Comparison of ENCODE assay signal across 7 mouse cellular contexts in the genomic region with DNA sequence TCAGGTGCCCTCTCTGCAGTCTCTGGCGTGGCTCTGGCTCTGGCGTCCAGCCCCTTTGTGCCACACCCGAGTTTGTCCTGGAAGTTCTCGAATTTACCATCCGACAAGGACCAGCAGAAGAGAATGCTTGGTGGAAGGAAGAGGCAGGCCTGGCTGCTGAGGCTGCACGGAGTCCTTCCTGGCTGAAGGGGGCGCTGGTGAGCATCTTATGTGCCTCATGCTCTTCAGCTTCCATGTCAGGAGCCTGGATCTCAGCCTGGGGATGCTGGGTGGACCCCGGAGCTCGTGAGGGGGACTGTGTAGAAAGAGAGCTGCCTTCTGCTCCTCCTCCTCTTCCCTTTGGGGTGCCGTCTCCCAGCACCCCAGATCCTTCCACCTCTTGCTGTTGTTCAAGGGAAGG. TPM values are rescaled to one million over a fixed set of nuclear protein-coding genes. Genes with fewer than 3 reads are reported as not detected.
A peak's percentile ranks its signal among the peaks of the same experiment; 100 is the strongest.
DNase-seq lines count a peak whose midpoint lies in the region; ATAC-seq and TF ChIP-seq lines count a peak whose summit lies in the region.

No protein-coding gene starts in this region.

- no peak overlapping the region for H3K9ac ChIP-seq in kidney, embryonic 14.5 days (ENCODE audit: low read depth, low read length)
- no peak overlapping the region for H3K9ac ChIP-seq in CH12.LX (ENCODE audit: insufficient read depth, low read depth)
- H3K9ac ChIP-seq in liver, adult 2 months (ENCODE audit: low read depth, low read length): peak overlapping the region; percentile 15

- TF ChIP-seq RAD21 in CH12.LX (IDR thresholded peaks at IDR 0.05; ENCODE audit: low read depth, low read length): peak; percentile 50

- no peak overlapping the region for H3K27ac ChIP-seq in kidney, embryonic 14.5 days (ENCODE audit: low read depth, low read length)
- no peak overlapping the region for H3K27ac ChIP-seq in CH12.LX (ENCODE audit: insufficient read depth, low read depth)
- H3K27ac ChIP-seq in liver, adult 2 months (replicated peaks; ENCODE audit: insufficient read depth, low read depth, low read length): peak overlapping the region; percentile 86
- no peak overlapping the region for H3K27ac ChIP-seq in small intestine, adult 2 months (ENCODE audit: insufficient read depth, low read depth, low read length)

- H3K36me3 ChIP-seq in kidney, embryonic 14.5 days (ENCODE audit: control insufficient read depth, insufficient read depth, low read length): peaks cover 16% of the 10 kb centered on the region
- peaks cover 39 to 56% of the 10 kb centered on the region in 2 experiments for H3K36me3 ChIP-seq in CH12.LX (replicated peaks in 1 of 2; ENCODE audit: control insufficient read depth in 1 of 2, insufficient read depth in 1 of 2, low read length in 1 of 2)
- H3K36me3 ChIP-seq in liver, adult 2 months (ENCODE audit: control insufficient read depth, insufficient read depth, low read length): no peaks in the 10 kb centered on the region
- H3K36me3 ChIP-seq in small intestine, adult 2 months (ENCODE audit: control insufficient read depth, insufficient read depth, low read length): peaks cover 7% of the 10 kb centered on the region; the same call in 1 of the 2 replicates

- dilution Hi-C loops in CH12.LX (cut with MboI; ENCODE audit: extremely low pct_ligation_motif_present, extremely low pct_unique_long_range_greater_than_20kb, low sequenced_read_pairs): no loop called here

- DNase-seq in kidney, postnatal 10 days: no peak
- peak; percentile 70 for DNase-seq in CH12.LX (ENCODE audit: extremely low read depth)
- peak; percentile 81 for DNase-seq in R1 (ENCODE audit: low read depth, low spot score)
- peak; percentile 77 for DNase-seq in liver, adult 2 months (ENCODE audit: extremely low read depth, low read depth, low spot score)
- no peak for DNase-seq in MN1 (ENCODE audit: low spot score)

- 68% methylated on average over 10 of the region's 10 CpGs for WGBS in kidney, embryonic 14.5 days
- 41% methylated on average over 10 of the region's 10 CpGs for WGBS in liver, adult 2 months
- 75% methylated on average over 10 of the region's 10 CpGs for WGBS in small intestine, adult 2 months

- no peak; the same call in 1 of the 2 replicates for TF ChIP-seq POLR2A in CH12.LX (IDR thresholded peaks at IDR 0.05; ENCODE audit: low read depth, low read length)
- no peak for TF ChIP-seq POLR2A in liver, adult 2 months (IDR thresholded peaks at IDR 0.05; ENCODE audit: extremely low read depth, insufficient read depth, low read length)
- no peak for TF ChIP-seq POLR2A in small intestine, adult 2 months (IDR thresholded peaks at IDR 0.05; ENCODE audit: low read depth, low read length)

- in situ Hi-C loops in CH12.LX (cut with MboI; ENCODE audit: low pct_ligation_motif_present, low pct_unique_long_range_greater_than_20kb, low sequenced_read_pairs): loop anchor here (5.0 kb wide), 1 partner anchor 36 kb away; the partner anchor contains the start of gene 2310039H08Rik

- no peaks in the 10 kb centered on the region for H3K79me2 ChIP-seq in CH12.LX (replicated peaks; ENCODE audit: control insufficient read depth, extremely low read depth, insufficient read depth, poor library complexity, severe bottlenecking)
- no peaks in the 10 kb centered on the region; the same call in 1 of the 2 replicates for H3K79me2 ChIP-seq in liver, adult 2 months (ENCODE audit: control insufficient read depth, insufficient read depth, low read length)

- TF ChIP-seq CTCF in CH12.LX (conservative IDR thresholded peaks at IDR 0.05 in 1 of 2, IDR thresholded peaks at IDR 0.05 in 1 of 2; ENCODE audit: low read depth in 2 of 2, low read length in 2 of 2): peak; percentile 66 to 69; a peak in 3 of 4 replicates
- TF ChIP-seq CTCF in liver, adult 2 months (IDR thresholded peaks at IDR 0.05; ENCODE audit: low read depth, low read length): peak; percentile 89
- peak; percentile 57 for TF ChIP-seq CTCF in small intestine, adult 2 months (IDR thresholded peaks at IDR 0.05; ENCODE audit: extremely low read depth, insufficient read length, insufficient replicate concordance, low read depth, low read length)

- no peak overlapping the region for H3K4me2 ChIP-seq in kidney, embryonic 14.5 days (replicated peaks; ENCODE audit: low read depth, low read length)
- no peak overlapping the region for H3K4me2 ChIP-seq in CH12.LX (ENCODE audit: insufficient read depth, low read depth, poor library complexity, severe bottlenecking)

- no peaks in the 10 kb centered on the region for H3K9me3 ChIP-seq in kidney, embryonic 14.5 days (ENCODE audit: control insufficient read depth, low read length)
- H3K9me3 ChIP-seq in CH12.LX (replicated peaks; ENCODE audit: low read length): peaks cover 2% of the 10 kb centered on the region

- no peaks in the 10 kb centered on the region for H3K4me1 ChIP-seq in kidney, embryonic 14.5 days (ENCODE audit: control insufficient read depth, insufficient read depth, low read length)
- peaks cover 0 to 36% of the 10 kb centered on the region in 2 experiments; a peak in 2 of 4 replicates for H3K4me1 ChIP-seq in CH12.LX (ENCODE audit: control insufficient read depth in 1 of 2, insufficient read depth in 2 of 2)
- H3K4me1 ChIP-seq in liver, adult 2 months (ENCODE audit: control insufficient read depth, insufficient read depth, low read length): peaks cover 26% of the 10 kb centered on the region
- H3K4me1 ChIP-seq in small intestine, adult 2 months (ENCODE audit: control insufficient read depth, insufficient read depth, insufficient read length, low read length): no peaks in the 10 kb centered on the region; the same call in 1 of the 2 replicates

- H3K27me3 ChIP-seq in kidney, embryonic 14.5 days (ENCODE audit: control insufficient read depth, insufficient read depth, low read length): no peaks in the 10 kb centered on the region
- no peaks in the 10 kb centered on the region for H3K27me3 ChIP-seq in CH12.LX (replicated peaks)
- H3K27me3 ChIP-seq in liver, adult 2 months (ENCODE audit: control insufficient read depth, insufficient read depth, low read length): no peaks in the 10 kb centered on the region
- H3K27me3 ChIP-seq in small intestine, adult 2 months (ENCODE audit: control insufficient read depth, insufficient read depth, low read length): no peaks in the 10 kb centered on the region

- peak; percentile 12; the same call in 1 of the 2 replicates for ATAC-seq in kidney, embryonic 14.5 days (ENCODE audit: low FRiP score, low TSS enrichment)

- TF ChIP-seq EP300 in CH12.LX (IDR thresholded peaks at IDR 0.05; ENCODE audit: low read length): no peak

- H3K4me3 ChIP-seq in kidney, embryonic 14.5 days (ENCODE audit: low read length): no peak overlapping the region
- no peak overlapping the region for H3K4me3 ChIP-seq in CH12.LX (replicated peaks in 1 of 3; ENCODE audit: low read depth in 2 of 3, low read length in 2 of 3, poor library complexity in 1 of 3)
- H3K4me3 ChIP-seq in liver, adult 2 months (ENCODE audit: insufficient read depth, low read depth, low read length): peak overlapping the region; percentile 16; the same call in 1 of the 2 replicates
- no peak overlapping the region for H3K4me3 ChIP-seq in small intestine, adult 2 months (ENCODE audit: low read depth, low read length)

TF ChIP-seq in CH12.LX, 34 proteins besides CTCF, POLR2A, EP300 and RAD21:
- TF ChIP-seq SMC3 (IDR thresholded peaks at IDR 0.05; ENCODE audit: low read depth, low read length) (peak; percentile 54), USF2 (conservative IDR thresholded peaks at IDR 0.05; ENCODE audit: low read depth, low read length) (no peak)

RNA-seq across cellular contexts. Expression of gene Gnmt, which starts 7.2 kb away (rescaled TPM):
- polyA plus RNA-seq in kidney, embryonic 14.5 days (2014; fragmentation: Nextera tagmentation; extraction: Ambion mirVana): 0.43 and 1.0 TPM in 2 replicates
- 0.13 and 0.25 TPM in 2 replicates for total RNA-seq in CH12.LX (2012; rRNA removed)
- total RNA-seq in CH12.LX (2014; rRNA removed): 0.38 TPM in 1 of 2 replicates, not detected in the other
- 0.71 and 1.2 TPM in 2 replicates for polyA plus RNA-seq in CH12.LX (2012; ENCODE audit: insufficient read length, low read depth)
- 3,482 and 4,252 TPM in 2 replicates for total RNA-seq in liver, adult 2 months (2014; rRNA removed)
- polyA plus RNA-seq in liver, adult 2 months (2012; rRNA removed): 4,950 and 5,107 TPM in 2 replicates
- polyA plus RNA-seq in small intestine, adult 2 months (2012; rRNA removed): 1.5 and 34.6 TPM in 2 replicates

RNA-seq across cellular contexts. Expression of gene Cnpy3, which starts 15.9 kb away (rescaled TPM):
- polyA plus RNA-seq in kidney, embryonic 14.5 days (2014; fragmentation: Nextera tagmentation; extraction: Ambion mirVana): 61.7 and 71.5 TPM in 2 replicates
- total RNA-seq in CH12.LX (2012; rRNA removed): 82.5 and 102 TPM in 2 replicates
- 78.6 and 80.4 TPM in 2 replicates for total RNA-seq in CH12.LX (2014; rRNA removed)
- 94.8 and 111 TPM in 2 replicates for polyA plus RNA-seq in CH12.LX (2012; ENCODE audit: insufficient read length, low read depth)
- total RNA-seq in liver, adult 2 months (2014; rRNA removed): 28.5 and 28.6 TPM in 2 replicates
- 38.3 and 40.7 TPM in 2 replicates for polyA plus RNA-seq in liver, adult 2 months (2012; rRNA removed)
- 14.3 and 23.7 TPM in 2 replicates for polyA plus RNA-seq in small intestine, adult 2 months (2012; rRNA removed)

RNA-seq across cellular contexts. Expression of gene Pex6, which starts 24.9 kb away (rescaled TPM):
- 20.5 and 21.0 TPM in 2 replicates for polyA plus RNA-seq in kidney, embryonic 14.5 days (2014; fragmentation: Nextera tagmentation; extraction: Ambion mirVana)
- total RNA-seq in CH12.LX (2012; rRNA removed): 27.8 and 31.8 TPM in 2 replicates
- total RNA-seq in CH12.LX (2014; rRNA removed): 13.7 and 14.1 TPM in 2 replicates
- 23.2 and 26.5 TPM in 2 replicates for polyA plus RNA-seq in CH12.LX (2012; ENCODE audit: insufficient read length, low read depth)
- total RNA-seq in liver, adult 2 months (2014; rRNA removed): 39.5 and 46.4 TPM in 2 replicates
- 94.8 and 104 TPM in 2 replicates for polyA plus RNA-seq in liver, adult 2 months (2012; rRNA removed)
- 40.1 and 74.9 TPM in 2 replicates for polyA plus RNA-seq in small intestine, adult 2 months (2012; rRNA removed)

RNA-seq across cellular contexts. Expression of gene Ptcra, which starts 27.4 kb away (rescaled TPM):
- 0.38 and 0.56 TPM in 2 replicates for polyA plus RNA-seq in kidney, embryonic 14.5 days (2014; fragmentation: Nextera tagmentation; extraction: Ambion mirVana)
- 0.34 and 0.59 TPM in 2 replicates for total RNA-seq in CH12.LX (2012; rRNA removed)
- 0.17 TPM in 1 of 2 replicates, not detected in the other for total RNA-seq in CH12.LX (2014; rRNA removed)
- polyA plus RNA-seq in CH12.LX (2012; ENCODE audit: insufficient read length, low read depth): 0.56 and 0.71 TPM in 2 replicates
- total RNA-seq in liver, adult 2 months (2014; rRNA removed): not detected in 2 replicates
- polyA plus RNA-seq in liver, adult 2 months (2012; rRNA removed): 0.06 TPM in 1 of 2 replicates, not detected in the other
- polyA plus RNA-seq in small intestine, adult 2 months (2012; rRNA removed): not detected in 2 replicates

RNA-seq across cellular contexts. Expression of gene Ppp2r5d, which starts 31.2 kb away (rescaled TPM):
- 61.1 and 99.9 TPM in 2 replicates for polyA plus RNA-seq in kidney, embryonic 14.5 days (2014; fragmentation: Nextera tagmentation; extraction: Ambion mirVana)
- total RNA-seq in CH12.LX (2012; rRNA removed) (57.7 and 63.8 TPM in 2 replicates), CH12.LX (2014; rRNA removed) (56.2 and 59.0 TPM in 2 replicates)
- polyA plus RNA-seq in CH12.LX (2012; ENCODE audit: insufficient read length, low read depth): 70.6 and 75.4 TPM in 2 replicates
- 13.6 and 14.8 TPM in 2 replicates for total RNA-seq in liver, adult 2 months (2014; rRNA removed)
- 22.8 and 24.0 TPM in 2 replicates for polyA plus RNA-seq in liver, adult 2 months (2012; rRNA removed)
- polyA plus RNA-seq in small intestine, adult 2 months (2012; rRNA removed): 32.4 and 150 TPM in 2 replicates

Comparison
In these comparisons a context has a peak if more than half of its experiments do, and no peak if none do; other contexts are left out.
1. DNase-seq: peak in CH12.LX (single experiment), R1 (single experiment) and liver, adult 2 months (single experiment); none in kidney, postnatal 10 days (single experiment) and MN1 (single experiment).
2. RNA of gene Gnmt, which starts 7.2 kb away (polyA plus RNA-seq): 4,950 to 5,107 TPM in liver, adult 2 months; 1.5 to 34.6 TPM in small intestine, adult 2 months, 0.71 to 1.2 TPM in CH12.LX and 0.43 to 1.0 TPM in kidney, embryonic 14.5 days; every median in the first group is over 100 times any median in the second.
3. Peak in every context shown above with its lines, with median percentiles within 50 percentile points of each other: CTCF ChIP-seq.